Mouse (Mus musculus): ENCODE results near the gene Inf2.

Gene Inf2

GRCm38 (mm10) chr12:112644180-112644854, 55.7 kb downstream of the Inf2 start, which contains the start of gene Siva1:
TSS of gene Siva1 (plus strand) at chr12:112644679.
- POLR2A ChIA-PET: interaction anchor here (0.5 to 3.0 kb wide), 60 partner anchors 9 to 964 kb away, joined by 3 to 20 read pairs (median 4); partner anchors contain the start of genes Adssl1 (in 2 of the 4), Cep170b (in 2 of the 4), Cdca4 (in 1 of the 4) and Clba1 (in 1 of the 4)
- CTCF ChIA-PET: interaction anchor here (0.5 to 2.0 kb wide), 34 partner anchors 11 to 499 kb away, joined by 3 to 13 read pairs (median 3); partner anchors contain the start of genes Akt1 (in 3 of the 4), Kif26a (in 2 of the 4), Adssl1 (in 1 of the 4) and Zbtb42 (in 1 of the 4)

GRCm38 (mm10) chr12:112644855-112645506, 56.4 kb downstream of the Inf2 start:
- POLR2A ChIA-PET: interaction anchor here (0.5 to 3.0 kb wide), 55 partner anchors 10 to 965 kb away, joined by 3 to 20 read pairs (median 4); partner anchors contain the start of genes Adssl1 (in 2 of the 4), Cep170b (in 2 of the 4), Cdca4 (in 1 of the 4) and Clba1 (in 1 of the 4)

GRCm38 (mm10) chr12:112646139-112646538, 57.6 kb downstream of the Inf2 start:
- CTCF ChIA-PET: interaction anchor here in 1 of 4 experiments (1.2 to 1.4 kb wide), 3 partner anchors 13 to 61 kb away, joined by 4 read pairs; no protein-coding TSS in a partner anchor
- POLR2A ChIA-PET: interaction anchor here in 3 of 4 experiments (0.6 to 3.0 kb wide), 11 partner anchors 9 to 539 kb away, joined by 3 to 15 read pairs (median 3); partner anchors contain the start of genes Akt1 (in 1 of the 3) and Zbtb42 (in 1 of the 3)

More at GRCm38 (mm10) chr12:112644855-112645506, 56.4 kb downstream of the Inf2 start:
- CTCF ChIA-PET: interaction anchor here (0.5 to 2.0 kb wide), 28 partner anchors 14 to 499 kb away, joined by 3 to 13 read pairs (median 3); partner anchors contain the start of genes Akt1 (in 3 of the 4), Adssl1 (in 1 of the 4), Kif26a (in 1 of the 4) and Zbtb42 (in 1 of the 4)

GRCm38 (mm10) chr12:112648081-112648480, 59.5 kb downstream of the Inf2 start:
- CTCF ChIA-PET: no interaction called here
- POLR2A ChIA-PET: interaction anchor here in 2 of 4 experiments (1.0 to 1.9 kb wide), 2 partner anchors 9 to 88 kb away, joined by 3 to 6 read pairs; no protein-coding TSS in a partner anchor

- ChIA-PET CTCF (interaction anchor here in 3 of 4 experiments (0.7 to 2.3 kb wide), 7 partner anchors 23 to 322 kb away, joined by 3 to 10 read pairs (median 3); partner anchors contain the start of gene Akt1 (in 1 of the 3)), POLR2A (interaction anchor here in 3 of 4 experiments (0.6 to 1.5 kb wide), 10 partner anchors 10 to 249 kb away, joined by 3 to 5 read pairs (median 3); partner anchors contain the start of genes Adssl1 (in 1 of the 3) and Clba1 (in 1 of the 3))
These were observed 63.3 kb downstream of the Inf2 start for GRCm38 (mm10) chr12:112651778-112652439.

- CTCF ChIA-PET: interaction anchor here in 2 of 4 experiments (0.9 to 1.0 kb wide), 4 partner anchors 19 to 92 kb away, joined by 3 to 4 read pairs (median 4); no protein-coding TSS in a partner anchor
- POLR2A ChIA-PET: interaction anchor here in 2 of 4 experiments (0.6 to 1.5 kb wide), 2 partner anchors 63 to 348 kb away, joined by 3 read pairs; no protein-coding TSS in a partner anchor
These were observed 64.7 kb downstream of the Inf2 start for GRCm38 (mm10) chr12:112653157-112653824.

GRCm38 (mm10) chr12:112654076-112654475, 65.5 kb downstream of the Inf2 start:
- CTCF ChIA-PET: interaction anchor here in 2 of 4 experiments (0.9 to 1.7 kb wide), 7 partner anchors 19 to 93 kb away, joined by 3 to 6 read pairs (median 4); partner anchors contain the start of gene Akt1 (in 2 of the 2)
- POLR2A ChIA-PET: interaction anchor here in 2 of 4 experiments (1.4 to 3.4 kb wide), 2 partner anchors 9 kb away, joined by 8 to 12 read pairs; partner anchors contain the start of gene Siva1 (in 2 of the 2)

GRCm38 (mm10) chr12:112658619-112659018, 70.0 kb downstream of the Inf2 start:
- CTCF ChIA-PET: interaction anchor here (0.5 to 4.0 kb wide), 19 partner anchors 8 to 66 kb away, joined by 3 to 27 read pairs (median 4); partner anchors contain the start of genes Akt1 (in 2 of the 4), Siva1 (in 2 of the 4) and Zbtb42 (in 1 of the 4)
- POLR2A ChIA-PET: interaction anchor here in 2 of 4 experiments (0.6 to 2.0 kb wide), 5 partner anchors 10 to 102 kb away, joined by 4 to 5 read pairs (median 4); partner anchors contain the start of gene Siva1 (in 1 of the 2)

- ChIA-PET POLR2A (interaction anchor here in 3 of 4 experiments (0.5 to 2.0 kb wide), 5 partner anchors 9 to 31 kb away, joined by 3 to 5 read pairs (median 4); partner anchors contain the start of gene Siva1 (in 1 of the 3)), CTCF (interaction anchor here (0.5 to 4.0 kb wide), 25 partner anchors 9 to 493 kb away, joined by 3 to 27 read pairs (median 4); partner anchors contain the start of genes Akt1 (in 2 of the 4), Siva1 (in 2 of the 4) and Zbtb42 (in 1 of the 4))
These were observed 70.5 kb downstream of the Inf2 start for GRCm38 (mm10) chr12:112659109-112659508.

GRCm38 (mm10) chr12:112660576-112661326, 72.2 kb downstream of the Inf2 start:
- ChIA-PET CTCF (interaction anchor here in 1 of 4 experiments (1.8 to 4.0 kb wide), 2 partner anchors 12 to 14 kb away, joined by 18 to 27 read pairs; partner anchors contain the start of gene Akt1), POLR2A (interaction anchor here in 1 of 4 experiments (0.9 kb wide), 1 partner anchor 9 kb away, joined by 3 read pairs; no protein-coding TSS in a partner anchor)

GRCm38 (mm10) chr12:112661327-112661605, 72.7 kb downstream of the Inf2 start:
- ChIA-PET POLR2A (interaction anchor here in 1 of 4 experiments (0.9 to 1.6 kb wide), 2 partner anchors 9 to 10 kb away, joined by 3 to 5 read pairs; no protein-coding TSS in a partner anchor), CTCF (no interaction called here)

GRCm38 (mm10) chr12:112661851-112662250, 73.3 kb downstream of the Inf2 start:
- ChIA-PET CTCF (interaction anchor here in 1 of 4 experiments (1.2 to 1.6 kb wide), 2 partner anchors 13 to 62 kb away, joined by 3 to 4 read pairs; partner anchors contain the start of gene Akt1), POLR2A (interaction anchor here in 1 of 4 experiments (0.9 to 1.6 kb wide), 4 partner anchors 8 to 17 kb away, joined by 3 to 5 read pairs (median 3); partner anchors contain the start of gene Akt1)

- ChIA-PET CTCF (interaction anchor here in 2 of 4 experiments (1.0 to 1.6 kb wide), 3 partner anchors 8 to 12 kb away, joined by 3 to 5 read pairs (median 4); partner anchors contain the start of gene Akt1 (in 2 of the 2)), POLR2A (interaction anchor here in 2 of 4 experiments (0.8 to 1.6 kb wide), 3 partner anchors 10 to 166 kb away, joined by 3 to 6 read pairs (median 3); partner anchors contain the start of genes Cdca4 (in 1 of the 2) and Siva1 (in 1 of the 2))
These were observed 74.7 kb downstream of the Inf2 start for GRCm38 (mm10) chr12:112663303-112663702.

GRCm38 (mm10) chr12:112663716-112664115, 75.1 kb downstream of the Inf2 start:
- CTCF ChIA-PET: interaction anchor here in 1 of 4 experiments (1.1 kb wide), 1 partner anchor 11 kb away, joined by 3 read pairs; the partner anchor contains the start of gene Akt1
- POLR2A ChIA-PET: interaction anchor here in 2 of 4 experiments (0.8 to 1.6 kb wide), 4 partner anchors 9 to 165 kb away, joined by 3 to 6 read pairs (median 4); partner anchors contain the start of genes Akt1 (in 1 of the 2), Cdca4 (in 1 of the 2) and Siva1 (in 1 of the 2)

- ChIA-PET CTCF (no interaction called here), POLR2A (interaction anchor here in 1 of 4 experiments (1.3 to 1.6 kb wide), 2 partner anchors 9 to 11 kb away, joined by 4 to 6 read pairs; partner anchors contain the start of gene Akt1)
These were observed 75.5 kb downstream of the Inf2 start for GRCm38 (mm10) chr12:112664124-112664523.

Data from embryonic stem cell, embryonic (primary cell).